Mouse (Mus musculus): ENCODE measurements around the gene Tmem117.

DNA sequence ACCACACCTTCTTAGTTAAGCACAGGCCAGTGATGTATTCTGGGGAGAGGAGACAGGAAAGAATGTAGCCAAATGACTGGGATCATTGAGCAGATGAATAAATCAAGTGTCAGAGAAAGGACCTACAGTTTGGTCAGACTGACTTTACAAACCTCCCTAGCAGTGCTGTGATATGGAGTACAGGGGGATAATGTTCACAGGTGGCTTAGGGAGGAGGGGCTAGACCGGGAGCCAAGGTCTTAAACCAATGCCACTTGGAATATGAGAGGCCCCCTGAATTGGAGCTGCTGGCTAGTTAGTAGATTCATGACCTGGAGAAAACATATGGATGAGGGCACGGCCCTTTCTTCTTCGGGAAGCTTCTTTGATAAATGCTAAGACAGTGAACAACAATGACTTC, 177.0 kb downstream of the Tmem117 start:
- TF ChIP-seq CTCF (IDR thresholded peaks at IDR 0.05; ENCODE audit: borderline replicate concordance, insufficient read depth, low read depth, low read length): no peak
- no peak for TF ChIP-seq POLR2A (IDR thresholded peaks at IDR 0.05; ENCODE audit: borderline replicate concordance, insufficient read depth, low read length)

Data from cerebellum, adult 2 months (tissue).